Mouse (Mus musculus): ENCODE measurements around the gene Olfr67. TPM values are rescaled to one million over a fixed set of nuclear protein-coding genes. Genes with fewer than 3 reads are reported as not detected.
"Not testable (repeated sequence)": the region's sequence is repeated elsewhere in the genome, so short reads cannot be mapped to it uniquely, and the experiment has no call there.

Gene Olfr67
- polyA plus RNA-seq, 2 experiments, result not detected

DNA sequence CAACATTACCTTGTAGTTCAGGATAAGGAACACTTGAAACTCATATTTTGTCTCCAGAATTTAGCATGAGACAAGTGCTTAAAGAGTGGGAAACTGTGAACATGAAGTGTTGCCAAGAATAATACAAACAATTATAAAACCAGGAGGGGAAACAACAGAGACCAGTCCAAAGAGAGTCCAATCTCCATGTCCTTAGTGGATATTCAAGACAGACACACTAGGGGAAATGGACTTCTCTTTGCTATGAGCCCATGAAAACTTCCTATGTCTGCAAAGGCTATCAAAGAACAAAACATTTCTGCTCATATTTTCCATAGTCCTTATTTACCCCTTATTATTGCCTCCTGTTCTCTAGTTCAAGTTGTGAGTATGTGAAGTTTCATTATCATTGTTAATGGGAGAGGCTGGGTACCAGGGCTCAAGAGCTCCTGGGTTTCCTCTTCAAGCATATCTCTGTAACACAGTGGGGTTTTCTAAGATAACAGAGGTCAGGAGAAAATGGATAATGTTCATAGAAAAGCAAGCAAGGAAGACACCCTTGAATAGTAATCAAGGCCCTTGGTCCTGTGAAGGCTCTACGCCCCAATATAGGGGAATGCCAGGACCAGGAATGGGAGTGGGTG lies 19.7 kb upstream of the Olfr67 start:
- no peaks in the 10 kb centered on the region for H3K9me3 ChIP-seq (ENCODE audit: control insufficient read depth, low read length)
- WGBS, result 94% methylated on average over 1 of the region's 1 CpGs
- no peaks in the 10 kb centered on the region for H3K36me3 ChIP-seq (ENCODE audit: control insufficient read depth, insufficient read depth, low read length)
- ATAC-seq (ENCODE audit: low FRiP score, low read depth) (no peak), DNase-seq (ENCODE audit: low spot score) (no peak)
- no peak for TF ChIP-seq POLR2A (IDR thresholded peaks at IDR 0.05; ENCODE audit: borderline replicate concordance, extremely low read depth, insufficient read depth, insufficient read length)
- no peak overlapping the region for H3K27ac ChIP-seq (replicated peaks; ENCODE audit: low read depth, low read length)
- no peak overlapping the region for H3K9ac ChIP-seq (ENCODE audit: low read depth, low read length, severe bottlenecking)
- H3K4me1 ChIP-seq (ENCODE audit: control insufficient read depth, insufficient read depth, low read length), result no peaks in the 10 kb centered on the region
- no peaks in the 10 kb centered on the region for H3K27me3 ChIP-seq (ENCODE audit: control insufficient read depth, insufficient read depth, low read length)
- H3K4me3 ChIP-seq (replicated peaks; ENCODE audit: low read length), result no peak overlapping the region
- no peak overlapping the region for H3K4me2 ChIP-seq (replicated peaks; ENCODE audit: low read depth, low read length, severe bottlenecking)

- no peak for DNase-seq (ENCODE audit: low spot score)
- Histone ChIP-seq H3K27ac (replicated peaks; ENCODE audit: low read depth, low read length) (no peak overlapping the region), H3K27me3 (ENCODE audit: control insufficient read depth, insufficient read depth, low read length) (no peaks in the 10 kb centered on the region), H3K9ac (ENCODE audit: low read depth, low read length, severe bottlenecking) (no peak overlapping the region), H3K36me3 (ENCODE audit: control insufficient read depth, insufficient read depth, low read length) (no peaks in the 10 kb centered on the region), H3K4me3 (replicated peaks; ENCODE audit: low read length) (no peak overlapping the region), H3K4me1 (ENCODE audit: control insufficient read depth, insufficient read depth, low read length) (no peaks in the 10 kb centered on the region), H3K4me2 (replicated peaks; ENCODE audit: low read depth, low read length, severe bottlenecking) (no peak overlapping the region), H3K9me3 (ENCODE audit: control insufficient read depth, low read length) (no peaks in the 10 kb centered on the region)
- no peak for ATAC-seq (ENCODE audit: low FRiP score, low read depth)
- WGBS, result 76% methylated on average over 3 of the region's 3 CpGs
- no peak for TF ChIP-seq POLR2A (IDR thresholded peaks at IDR 0.05; ENCODE audit: borderline replicate concordance, extremely low read depth, insufficient read depth, insufficient read length)
These were observed 19.1 kb upstream of the Olfr67 start for GRCm38 (mm10) chr7:103810746-103811145.

GRCm38 (mm10) chr7:103810296-103810695 lies 18.7 kb upstream of the Olfr67 start:
- TF ChIP-seq POLR2A (IDR thresholded peaks at IDR 0.05; ENCODE audit: borderline replicate concordance, extremely low read depth, insufficient read depth, insufficient read length), result no peak
- Histone ChIP-seq H3K4me1 (ENCODE audit: control insufficient read depth, insufficient read depth, low read length) (no peaks in the 10 kb centered on the region), H3K9me3 (ENCODE audit: control insufficient read depth, low read length) (no peaks in the 10 kb centered on the region), H3K36me3 (ENCODE audit: control insufficient read depth, insufficient read depth, low read length) (no peaks in the 10 kb centered on the region), H3K4me3 (replicated peaks; ENCODE audit: low read length) (no peak overlapping the region), H3K27me3 (ENCODE audit: control insufficient read depth, insufficient read depth, low read length) (no peaks in the 10 kb centered on the region), H3K27ac (replicated peaks; ENCODE audit: low read depth, low read length) (no peak overlapping the region), H3K4me2 (replicated peaks; ENCODE audit: low read depth, low read length, severe bottlenecking) (no peak overlapping the region), H3K9ac (ENCODE audit: low read depth, low read length, severe bottlenecking) (no peak overlapping the region)
- no peak for ATAC-seq (ENCODE audit: low FRiP score, low read depth)
- no peak for DNase-seq (ENCODE audit: low spot score)
- 88% methylated on average over 1 of the region's 1 CpGs for WGBS

DNA sequence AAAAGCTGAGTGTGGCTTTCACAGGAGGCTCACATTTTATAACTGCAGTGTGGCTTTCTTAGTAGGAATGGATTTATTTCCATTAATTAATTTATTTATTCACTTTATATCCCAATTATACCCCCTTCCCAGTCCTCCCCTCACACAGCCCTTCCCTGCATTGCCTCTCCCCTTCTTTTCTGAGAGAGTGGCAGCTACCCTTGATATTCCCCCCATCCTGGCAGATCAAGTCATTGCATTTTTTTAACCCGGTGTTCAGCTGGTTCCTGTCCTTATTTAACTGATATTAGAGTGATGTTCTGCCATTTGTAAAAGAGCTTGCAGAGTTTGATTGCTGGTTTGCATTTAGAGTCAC lies 18.2 kb upstream of the Olfr67 start:
- ATAC-seq (ENCODE audit: low FRiP score, low read depth) (no peak), DNase-seq (ENCODE audit: low spot score) (no peak)
- no peak overlapping the region for H3K4me3 ChIP-seq (replicated peaks; ENCODE audit: low read length)
- H3K27me3 ChIP-seq (ENCODE audit: control insufficient read depth, insufficient read depth, low read length), result no peaks in the 10 kb centered on the region
- no peaks in the 10 kb centered on the region for H3K36me3 ChIP-seq (ENCODE audit: control insufficient read depth, insufficient read depth, low read length)
- H3K9ac ChIP-seq (ENCODE audit: low read depth, low read length, severe bottlenecking), result no peak overlapping the region
- no peak overlapping the region for H3K27ac ChIP-seq (replicated peaks; ENCODE audit: low read depth, low read length)
- H3K9me3 ChIP-seq (ENCODE audit: control insufficient read depth, low read length), result no peaks in the 10 kb centered on the region
- H3K4me1 ChIP-seq (ENCODE audit: control insufficient read depth, insufficient read depth, low read length), result no peaks in the 10 kb centered on the region
- WGBS, result 64% methylated on average over 1 of the region's 1 CpGs
- no peak for TF ChIP-seq POLR2A (IDR thresholded peaks at IDR 0.05; ENCODE audit: borderline replicate concordance, extremely low read depth, insufficient read depth, insufficient read length)
- H3K4me2 ChIP-seq (replicated peaks; ENCODE audit: low read depth, low read length, severe bottlenecking), result no peak overlapping the region

GRCm38 (mm10) chr7:103808971-103809800 lies 17.6 kb upstream of the Olfr67 start:
- DNase-seq (ENCODE audit: low spot score) (no peak), ATAC-seq (ENCODE audit: low FRiP score, low read depth) (no peak)
- H3K4me3 ChIP-seq (replicated peaks; ENCODE audit: low read length), result no peak overlapping the region
- 70% methylated on average over 5 of the region's 5 CpGs for WGBS
- no peak overlapping the region for H3K4me2 ChIP-seq (replicated peaks; ENCODE audit: low read depth, low read length, severe bottlenecking)
- no peak overlapping the region for H3K27ac ChIP-seq (replicated peaks; ENCODE audit: low read depth, low read length)
- no peaks in the 10 kb centered on the region for H3K27me3 ChIP-seq (ENCODE audit: control insufficient read depth, insufficient read depth, low read length)
- TF ChIP-seq POLR2A (IDR thresholded peaks at IDR 0.05; ENCODE audit: borderline replicate concordance, extremely low read depth, insufficient read depth, insufficient read length), result no peak
- no peaks in the 10 kb centered on the region for H3K9me3 ChIP-seq (ENCODE audit: control insufficient read depth, low read length)
- no peak overlapping the region for H3K9ac ChIP-seq (ENCODE audit: low read depth, low read length, severe bottlenecking)
- H3K36me3 ChIP-seq (ENCODE audit: control insufficient read depth, insufficient read depth, low read length), result no peaks in the 10 kb centered on the region
- no peaks in the 10 kb centered on the region for H3K4me1 ChIP-seq (ENCODE audit: control insufficient read depth, insufficient read depth, low read length)

DNA sequence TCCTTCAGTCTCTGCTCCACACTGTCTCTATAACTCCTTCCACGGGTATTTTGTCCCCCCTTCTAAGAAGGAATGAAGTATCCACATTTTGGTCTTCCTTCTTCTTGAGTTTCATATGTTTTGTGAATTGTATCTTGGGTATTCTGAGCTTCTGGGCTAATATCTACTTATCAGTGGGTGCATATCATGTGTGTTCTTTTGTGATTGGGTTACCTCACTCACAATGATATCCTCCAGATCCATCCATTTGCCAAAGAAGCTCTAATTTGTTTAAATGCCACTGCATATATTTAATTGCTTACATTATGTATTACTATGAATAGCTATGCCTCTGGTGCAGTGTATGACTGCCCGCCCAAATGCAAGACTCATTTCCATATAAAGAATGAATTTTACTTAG lies 16.5 kb upstream of the Olfr67 start:
- H3K9ac ChIP-seq (ENCODE audit: low read depth, low read length, severe bottlenecking); H3K27ac ChIP-seq (replicated peaks; ENCODE audit: low read depth, low read length); H3K36me3 ChIP-seq (ENCODE audit: control insufficient read depth, insufficient read depth, low read length); DNase-seq (ENCODE audit: low spot score); ATAC-seq (ENCODE audit: low FRiP score, low read depth); H3K4me1 ChIP-seq (ENCODE audit: control insufficient read depth, insufficient read depth, low read length); H3K4me3 ChIP-seq (replicated peaks; ENCODE audit: low read length); H3K27me3 ChIP-seq (ENCODE audit: control insufficient read depth, insufficient read depth, low read length); H3K9me3 ChIP-seq (ENCODE audit: control insufficient read depth, low read length); H3K4me2 ChIP-seq (replicated peaks; ENCODE audit: low read depth, low read length, severe bottlenecking): not testable (repeated sequence)
- 59% methylated on average over 2 of the region's 2 CpGs for WGBS

All from limb, embryonic 14.5 days (tissue).